Mouse (Mus musculus) kidney, adult 2 months (tissue): ENCODE measurements around the gene Ube2n. TPM values are rescaled to one million over a fixed set of nuclear protein-coding genes. Genes with fewer than 3 reads are reported as not detected.
A peak's percentile ranks its signal among the peaks of the same experiment; 100 is the strongest.

Experiments used
- DNase-seq: peaks from one replicate; pipeline ENCODE4 v3.0.0; 2021
- H3K27ac ChIP-seq: fragments of 200-500 bp; 2 replicates; pipeline ENCODE4 v1.5.1; 2012; ENCODE audit warnings: low read depth, low read length, control low read depth, inconsistent platforms; ENCODE audit not compliant: insufficient read depth
- H3K27me3 ChIP-seq: fragments of 200-500 bp; replicated peaks from 2 replicates; pipeline ENCODE4 v1.6.1; 2012; ENCODE audit warnings: mild to moderate bottlenecking, moderate library complexity, low read length, inconsistent platforms; ENCODE audit not compliant: control insufficient read depth, insufficient read depth
- H3K36me3 ChIP-seq: fragments of 200-500 bp; 2 replicates; pipeline ENCODE4 v1.6.1; 2012; ENCODE audit warnings: mild to moderate bottlenecking, moderate library complexity, low read length, inconsistent platforms; ENCODE audit not compliant: control insufficient read depth, insufficient read depth
- H3K4me1 ChIP-seq: fragments of 200-500 bp; 2 replicates; pipeline ENCODE4 v1.6.1; 2011; ENCODE audit warnings: low read length; ENCODE audit not compliant: control insufficient read depth, insufficient read depth
- H3K4me3 ChIP-seq: fragments of 200-500 bp; 2 replicates; pipeline ENCODE4 v1.5.1; 2011; ENCODE audit warnings: mild to moderate bottlenecking, low read depth, low read length, control low read depth; ENCODE audit not compliant: insufficient read depth
- CTCF ChIP-seq: fragments of 200-500 bp; conservative IDR thresholded peaks from 2 replicates; pipeline ENCODE4 v1.5.1; 2011; ENCODE audit warnings: low read depth, mild to moderate bottlenecking, control low read depth, low read length, moderate library complexity, mixed read lengths; ENCODE audit not compliant: insufficient read depth, insufficient read length
- POLR2A ChIP-seq: fragments of 200-500 bp; IDR thresholded peaks from one replicate; pipeline ENCODE4 v1.6.1; 2011; ENCODE audit warnings: low read depth, low read length, control low read depth
- WGBS: fragments of 180-500 bp; shearing (Covaris S2); methylation state at CpG from one replicate; pipeline ENCODE4 v1.1.7; 2018; 5-methylcytosine and 5-hydroxymethylcytosine counted together
- polyA plus RNA-seq: library from polyadenylated mRNA; depleted of rRNA; stranded (reverse); fragments of >200 nt; gene quantifications from 2 replicates; pipeline ENCODE4 v1.2.3, GENCODE M21; 2012

Gene Ube2n
- polyA plus RNA-seq, 1 experiment, result 53.2 TPM

DNA sequence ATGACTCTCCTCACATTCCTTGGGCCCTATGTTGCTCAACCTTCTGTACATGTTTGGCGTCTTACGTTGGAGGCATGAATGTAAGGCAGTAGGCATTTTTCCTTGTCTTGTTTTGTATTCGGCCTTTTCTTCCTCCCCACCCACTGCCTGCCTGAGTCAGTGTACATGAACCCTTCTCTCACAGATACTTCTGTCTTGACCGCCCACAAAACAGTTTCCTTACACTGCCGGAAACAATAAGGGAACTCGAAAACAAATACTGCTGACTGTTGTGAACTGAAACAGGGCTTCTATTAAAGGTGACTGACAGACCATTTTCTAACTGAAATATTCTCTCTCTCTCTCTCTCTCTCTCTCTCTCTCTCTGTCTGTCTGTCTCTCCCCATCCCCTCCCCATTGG lies 6.2 kb upstream of the Ube2n start:
- 75% methylated on average over 6 of the region's 6 CpGs for WGBS
- no peaks in the 10 kb centered on the region for H3K36me3 ChIP-seq
- H3K27ac ChIP-seq, result peak overlapping the region; percentile 45
- H3K4me1 ChIP-seq, result no peaks in the 10 kb centered on the region
- TF ChIP-seq POLR2A (no peak), CTCF (no peak)
- no peak overlapping the region for H3K4me3 ChIP-seq
- DNase-seq, result no peak
- H3K27me3 ChIP-seq, result no peaks in the 10 kb centered on the region

DNA sequence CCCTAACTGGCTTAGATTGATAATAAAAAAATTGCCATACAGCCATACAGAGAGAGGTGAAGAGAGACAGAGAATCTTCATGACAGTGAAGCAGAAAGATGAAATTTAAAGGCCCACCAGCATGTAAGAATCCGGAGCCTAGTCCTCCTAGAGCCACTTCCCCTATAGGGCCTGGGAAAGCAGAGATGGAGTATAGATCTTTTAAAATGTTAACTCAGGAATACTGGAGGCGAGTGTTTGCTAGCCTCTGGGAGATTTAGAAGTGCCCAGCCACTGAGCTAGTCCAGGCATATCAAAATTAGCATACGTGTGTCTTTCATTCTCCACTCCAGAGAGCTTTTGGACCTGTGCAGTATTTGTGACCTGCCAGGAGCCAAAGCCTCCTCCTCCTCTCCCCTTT lies 5.7 kb upstream of the Ube2n start:
- no peak overlapping the region for H3K27ac ChIP-seq
- H3K27me3 ChIP-seq, result no peaks in the 10 kb centered on the region
- H3K4me1 ChIP-seq, result peaks cover 4% of the 10 kb centered on the region; the same call in 1 of the 2 replicates
- WGBS, result 76% methylated on average over 3 of the region's 3 CpGs
- H3K36me3 ChIP-seq, result no peaks in the 10 kb centered on the region
- TF ChIP-seq POLR2A, result no peak
- TF ChIP-seq CTCF, result no peak
- H3K4me3 ChIP-seq, result no peak overlapping the region
- DNase-seq, result no peak

DNA sequence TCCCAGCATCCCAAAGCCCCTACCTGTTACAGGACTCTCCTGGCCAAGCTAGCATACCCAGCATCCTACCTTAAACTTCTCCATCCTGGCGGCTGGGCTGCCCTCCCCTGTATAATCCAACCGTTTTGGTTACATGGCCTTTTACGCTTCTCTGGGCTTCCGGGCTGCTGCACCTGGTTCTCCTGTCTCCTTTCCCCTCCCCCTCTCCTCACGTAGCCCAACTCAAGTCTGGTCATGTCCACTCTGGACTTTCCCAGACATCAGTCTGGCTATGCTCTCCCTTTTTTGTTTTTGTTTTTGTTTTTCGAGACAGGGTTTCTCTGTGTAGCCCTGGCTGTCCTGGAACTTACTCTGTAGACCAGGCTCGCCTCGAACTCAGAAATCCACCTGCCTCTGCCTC lies 2.3 kb upstream of the Ube2n start:
- Histone ChIP-seq H3K4me1 (peaks cover 6% of the 10 kb centered on the region), H3K27me3 (no peaks in the 10 kb centered on the region), H3K27ac (no peak overlapping the region), H3K4me3 (no peak overlapping the region), H3K36me3 (no peaks in the 10 kb centered on the region)
- no peak for TF ChIP-seq POLR2A
- TF ChIP-seq CTCF, result no peak
- no peak for DNase-seq
- 77% methylated on average over 8 of the region's 8 CpGs for WGBS

DNA sequence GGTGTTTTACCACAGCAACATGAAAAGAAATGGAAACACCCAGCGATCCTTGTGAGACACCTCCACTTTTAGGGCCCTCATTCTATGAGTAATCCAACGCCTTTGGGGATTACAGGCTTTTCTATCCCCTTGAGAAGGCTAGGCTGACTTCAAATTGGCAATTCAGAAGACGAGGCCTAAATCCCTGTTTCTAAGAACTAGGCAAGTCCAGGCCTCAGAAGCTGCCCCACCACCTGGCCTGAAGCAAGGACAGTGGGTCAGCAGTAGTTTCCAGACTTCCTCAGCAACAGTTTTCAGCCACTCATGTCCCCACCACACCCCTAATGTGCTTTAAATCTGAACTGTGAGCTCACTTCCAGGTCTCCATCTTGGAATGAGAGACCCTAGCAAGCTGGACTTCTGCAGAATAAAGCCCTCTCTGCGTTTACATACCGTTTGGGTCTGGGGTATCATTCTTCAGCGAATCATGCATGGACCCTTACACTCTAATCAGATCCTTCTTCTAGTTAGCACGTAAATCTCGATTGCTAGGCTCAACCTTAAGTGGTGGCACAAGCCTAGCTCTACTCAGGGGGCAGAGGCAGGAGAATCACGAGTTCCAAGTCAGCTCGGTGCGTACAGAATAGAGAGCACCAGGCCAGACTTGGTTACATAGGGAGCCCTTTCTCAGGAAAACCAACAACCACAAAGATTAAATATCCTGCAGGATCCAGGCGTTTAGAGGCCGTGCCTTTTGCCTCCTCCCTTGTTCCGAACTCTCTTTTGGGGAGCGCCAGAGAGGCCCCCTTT lies 983 bp upstream of the Ube2n start:
- DNase-seq, result no peak
- Histone ChIP-seq H3K4me1 (peaks cover 8% of the 10 kb centered on the region), H3K27ac (no peak overlapping the region), H3K4me3 (peak overlapping the region; percentile 42), H3K36me3 (no peaks in the 10 kb centered on the region), H3K27me3 (no peaks in the 10 kb centered on the region)
- WGBS, result 38% methylated on average over 15 of the region's 15 CpGs
- no peak for TF ChIP-seq CTCF
- no peak for TF ChIP-seq POLR2A

DNA sequence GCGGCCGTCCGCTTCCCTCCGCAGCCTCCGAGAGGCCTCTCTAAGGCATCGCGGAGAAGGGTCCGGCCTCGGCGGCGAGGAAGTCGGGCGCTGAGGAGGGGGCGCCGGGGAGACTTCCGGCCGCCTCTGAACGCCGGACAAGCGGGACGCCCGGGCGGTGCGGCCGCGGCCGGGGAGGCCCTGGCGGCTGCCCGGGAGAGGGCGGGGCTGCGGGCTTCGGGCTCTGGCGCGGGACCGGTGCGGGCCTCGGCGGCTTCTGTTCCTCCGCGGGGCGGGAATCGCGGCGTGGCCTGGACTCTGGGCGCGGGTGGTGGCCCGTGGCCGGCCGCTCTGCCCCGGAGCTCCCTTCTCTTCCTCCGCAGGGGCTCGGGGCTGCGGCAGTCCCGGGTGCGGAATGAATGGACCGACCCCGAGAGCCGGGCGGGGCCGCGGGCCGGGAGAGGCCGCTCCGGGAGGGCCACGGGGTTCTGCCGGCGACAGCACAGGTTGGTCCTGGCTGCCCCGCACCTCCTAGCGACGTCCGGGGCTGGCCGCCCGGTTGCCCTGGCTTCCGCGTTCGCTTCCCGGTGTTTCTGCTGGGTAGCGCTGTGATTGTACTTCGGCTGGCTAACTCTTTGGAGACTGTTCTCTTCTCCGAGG lies 467 bp downstream of the Ube2n start:
- DNase-seq, result peak; percentile 46
- Histone ChIP-seq H3K4me3 (peak overlapping the region; percentile 79), H3K4me1 (peaks cover 12% of the 10 kb centered on the region), H3K27me3 (no peaks in the 10 kb centered on the region), H3K36me3 (no peaks in the 10 kb centered on the region), H3K27ac (peak overlapping the region; percentile 89)
- WGBS, result under 1% methylated on average over 80 of the region's 80 CpGs
- TF ChIP-seq POLR2A (no peak), CTCF (no peak)

DNA sequence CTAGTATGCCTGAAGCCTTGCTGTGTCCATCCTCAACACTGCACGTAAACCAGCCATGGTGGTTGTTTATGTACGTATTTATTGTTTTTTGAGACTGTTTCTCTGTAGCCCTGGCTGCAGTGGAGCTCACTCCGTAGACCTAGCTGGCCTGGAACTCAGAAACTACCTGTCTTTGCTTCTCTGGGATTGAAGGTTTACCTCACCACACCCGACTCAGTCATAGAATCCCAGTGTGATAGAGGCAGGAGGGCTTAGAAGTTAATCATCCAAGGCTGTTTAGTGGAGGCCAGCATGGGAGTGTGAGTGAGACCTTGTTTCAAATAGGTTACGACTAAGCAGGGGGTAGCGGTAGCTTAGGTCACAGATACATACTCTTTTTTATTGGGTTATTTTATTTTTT lies 2.7 kb downstream of the Ube2n start:
- TF ChIP-seq CTCF (no peak), POLR2A (no peak)
- WGBS, result 79% methylated on average over 6 of the region's 6 CpGs
- DNase-seq, result no peak
- Histone ChIP-seq H3K27me3 (no peaks in the 10 kb centered on the region), H3K4me1 (peaks cover 12% of the 10 kb centered on the region), H3K36me3 (no peaks in the 10 kb centered on the region), H3K4me3 (no peak overlapping the region), H3K27ac (no peak overlapping the region)

DNA sequence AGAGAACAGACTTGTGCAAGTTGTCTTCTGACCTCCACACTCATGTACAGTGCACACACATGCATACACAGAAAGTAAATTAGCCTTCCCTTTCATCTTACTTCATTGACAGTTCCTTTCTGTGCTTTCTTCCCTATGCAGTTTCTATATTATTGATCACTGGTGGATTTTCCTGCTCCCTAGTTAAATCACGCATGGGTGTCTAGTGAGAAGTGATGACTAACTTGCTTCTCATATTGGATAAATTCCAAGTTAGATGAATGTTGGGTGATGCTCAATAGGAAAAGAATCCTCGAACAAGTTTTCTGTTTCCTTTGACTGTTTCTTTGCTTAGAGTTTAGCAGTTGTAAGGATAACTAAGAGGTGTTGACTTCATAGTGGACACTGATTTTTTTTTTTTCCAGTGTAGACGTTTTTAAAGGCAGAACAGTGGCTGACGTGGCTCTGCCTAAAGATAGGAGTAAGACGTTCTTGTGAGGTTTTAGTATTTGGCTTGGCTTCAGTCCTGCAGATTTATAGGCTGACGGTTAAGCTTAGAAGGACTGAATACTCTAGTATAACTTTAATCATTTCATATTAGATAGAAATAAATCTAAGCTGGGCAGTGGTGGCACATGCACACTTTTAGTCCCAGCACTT lies 10.2 kb downstream of the Ube2n start:
- H3K27me3 ChIP-seq, result no peaks in the 10 kb centered on the region
- no peaks in the 10 kb centered on the region for H3K36me3 ChIP-seq
- 40% methylated on average over 6 of the region's 6 CpGs for WGBS
- H3K4me1 ChIP-seq, result peaks cover 9% of the 10 kb centered on the region; the same call in 1 of the 2 replicates
- TF ChIP-seq CTCF, result no peak
- DNase-seq, result no peak
- no peak overlapping the region for H3K27ac ChIP-seq
- no peak overlapping the region for H3K4me3 ChIP-seq
